Mouse (Mus musculus) inflammation-experienced regulatory T-cells, adult 16 weeks (primary cell): ENCODE data around the gene Rgs8. TPM values are rescaled to one million over a fixed set of nuclear protein-coding genes. Genes with fewer than 3 reads are reported as not detected.

ENCODE experiments used
- polyA plus RNA-seq: library from polyadenylated mRNA; unstranded; fragments of 100-300 nt; shearing (Covaris generic); gene quantifications from one replicate; pipeline ENCODE4 v1.2.1, GENCODE M21; 2017

Rgs8 gene
- polyA plus RNA-seq: 0.44 TPM

GRCm38 (mm10) chr1:153652938-153653623 is at the start of gene Rgs8:
Gene Rgs8 (plus strand): TSS chr1:153653025.

GRCm38 (mm10) chr1:153740145-153740544 is 87.3 kb downstream of the Rgs8 start, which contains the start of gene Rgs16:
Gene Rgs16 (plus strand): TSS chr1:153740349.

GRCm38 (mm10) chr1:153749211-153749801 is 96.5 kb downstream of the Rgs8 start, which contains the start of gene Rnasel:
Gene Rnasel (plus strand): TSS chr1:153749426.

Other genes starting within 250 kb of the Rgs8 start
- 0.23 TPM for gene Shcbp1l, start 227.9 kb upstream of the Rgs8 start, polyA plus RNA-seq
- gene Dhx9, start 165.4 kb upstream of the Rgs8 start, polyA plus RNA-seq: 61.0 TPM
- 0.24 TPM for gene Npl, start 103.0 kb upstream of the Rgs8 start, polyA plus RNA-seq
- 56.9 TPM for gene Rgs16, start 87.3 kb downstream of the Rgs8 start, polyA plus RNA-seq
- 41.2 TPM for gene Rnasel, start 96.4 kb downstream of the Rgs8 start, polyA plus RNA-seq
- not detected for gene Rgsl1, start 191.1 kb downstream of the Rgs8 start, polyA plus RNA-seq
- gene Teddm1b, start 221.3 kb downstream of the Rgs8 start, polyA plus RNA-seq: not detected
- not detected for gene Teddm1a, start 238.7 kb downstream of the Rgs8 start, polyA plus RNA-seq
- gene Glul, start 246.9 kb downstream of the Rgs8 start, polyA plus RNA-seq: 28.8 TPM
- gene Teddm2, start 247.2 kb downstream of the Rgs8 start, polyA plus RNA-seq: 0.28 TPM